Mouse (Mus musculus): ENCODE data around the gene Ddx54. TPM values are rescaled to one million over a fixed set of nuclear protein-coding genes. Genes with fewer than 3 reads are reported as not detected.

Gene Ddx54
- total RNA-seq, 2 experiments from 2014 or later: 50.4 to 51.1 TPM

Other genes with a start within 250 kb of the Ddx54 start
- gene Lhx5, start 181.0 kb upstream of the Ddx54 start, total RNA-seq (2021): not detected
- 10 to 100 TPM; 82.6 to 82.9 TPM for gene Sdsl, start 139.9 kb upstream of the Ddx54 start, total RNA-seq (2021)
- gene Sds, start 136.2 kb upstream of the Ddx54 start, total RNA-seq (2021): 1 to 10 TPM in 1 of 2 experiments, not detected in 1; 1.3 TPM
- 10 to 100 TPM; 86.9 to 87.9 TPM for gene Plbd2, start 109.1 kb upstream of the Ddx54 start, total RNA-seq (2021)
- 10 to 100 TPM; 29.0 to 45.6 TPM for gene Slc8b1, start 101.6 kb upstream of the Ddx54 start, total RNA-seq (2021)
- 10 to 100 TPM; 34.1 to 36.9 TPM for gene Tpcn1, start 24.1 kb upstream of the Ddx54 start, total RNA-seq (2021)
- under 1 TPM; 0.36 to 0.40 TPM for gene Iqcd, start 23.7 kb upstream of the Ddx54 start, total RNA-seq (2021)
- 10 to 100 TPM; 15.6 to 15.9 TPM for gene Rita1, start 150 bp upstream of the Ddx54 start, total RNA-seq (2021)
- 1 to 10 TPM in 1 of 2 experiments, not detected in 1; 2.0 TPM for gene Cfap73, start 21.5 kb downstream of the Ddx54 start, total RNA-seq (2021)
- gene Rasal1, start 36.1 kb downstream of the Ddx54 start, total RNA-seq (2021): 10 to 100 TPM; 10.9 to 14.0 TPM
- gene Dtx1, start 99.2 kb downstream of the Ddx54 start, total RNA-seq (2021): 10 to 100 TPM in 1 of 2 experiments, 1 to 10 TPM in 1; 7.6 to 12.0 TPM
- gene Oas2, start 137.1 kb downstream of the Ddx54 start, total RNA-seq (2021): 1 to 10 TPM in 1 of 2 experiments, under 1 TPM in 1; 0.49 to 1.8 TPM
- gene Oas3, start 164.9 kb downstream of the Ddx54 start, total RNA-seq (2021): under 1 TPM; 0.36 to 0.60 TPM
- gene Oas1e, start 182.8 kb downstream of the Ddx54 start, total RNA-seq (2021): not detected
- gene Oas1c, start 199.8 kb downstream of the Ddx54 start, total RNA-seq (2021): 1 to 10 TPM in 1 of 2 experiments, under 1 TPM in 1; 0.40 to 1.7 TPM
- gene Oas1f, start 234.6 kb downstream of the Ddx54 start, total RNA-seq (2021): not detected
- gene Oas1h, start 248.7 kb downstream of the Ddx54 start, total RNA-seq (2021): not detected

All from adrenal gland, postnatal 36 days (tissue).